Mouse (Mus musculus): Measurements from ENCODE around the gene Plekhg6. TPM values are rescaled to one million over a fixed set of nuclear protein-coding genes. Genes with fewer than 3 reads are reported as not detected.

Gene Plekhg6
- polyA plus RNA-seq, 1 experiment from 2014 or later: 0.32 TPM

GRCm38 (mm10) chr6:125330626-125331326 is 49.8 kb downstream of the Plekhg6 start:
- peaks cover 8% of the 10 kb centered on the region for H3K27me3 ChIP-seq (replicated peaks; ENCODE audit: low read depth, poor library complexity, severe bottlenecking)
- peak overlapping the region; percentile 86 for H3K27ac ChIP-seq (replicated peaks)
- peak; percentile 89 for DNase-seq (ENCODE audit: low spot score)
- H3K4me1 ChIP-seq: peaks cover 17% of the 10 kb centered on the region
- no peaks in the 10 kb centered on the region for H3K36me3 ChIP-seq (replicated peaks)
- H3K9me3 ChIP-seq: no peaks in the 10 kb centered on the region
- WGBS: under 1% methylated on average over 39 of the region's 39 CpGs
- H3K4me3 ChIP-seq: peak overlapping the region; percentile 70

GRCm38 (mm10) chr6:125328243-125328642 is 52.4 kb downstream of the Plekhg6 start:
- no peak for DNase-seq (ENCODE audit: low spot score)
- peaks cover 11% of the 10 kb centered on the region for H3K4me1 ChIP-seq
- peaks cover 16% of the 10 kb centered on the region for H3K27me3 ChIP-seq (replicated peaks; ENCODE audit: low read depth, poor library complexity, severe bottlenecking)
- no peak overlapping the region for H3K27ac ChIP-seq (replicated peaks)
- no peak overlapping the region for H3K4me3 ChIP-seq
- no peaks in the 10 kb centered on the region for H3K9me3 ChIP-seq
- 78% methylated on average over 5 of the region's 5 CpGs for WGBS
- H3K36me3 ChIP-seq (replicated peaks): no peaks in the 10 kb centered on the region

- WGBS: 78% methylated on average over 6 of the region's 6 CpGs
- no peaks in the 10 kb centered on the region for H3K9me3 ChIP-seq
- H3K27ac ChIP-seq (replicated peaks): no peak overlapping the region
- no peak for DNase-seq (ENCODE audit: low spot score)
- H3K27me3 ChIP-seq (replicated peaks; ENCODE audit: low read depth, poor library complexity, severe bottlenecking): peaks cover 45% of the 10 kb centered on the region
- H3K4me1 ChIP-seq: peaks cover 23% of the 10 kb centered on the region
- H3K36me3 ChIP-seq (replicated peaks): no peaks in the 10 kb centered on the region
- H3K4me3 ChIP-seq: no peak overlapping the region
Measured at GRCm38 (mm10) chr6:125325337-125325736, 55.3 kb downstream of the Plekhg6 start.

GRCm38 (mm10) chr6:125323547-125323946 is 57.0 kb downstream of the Plekhg6 start:
- Histone ChIP-seq H3K4me3 (no peak overlapping the region), H3K27ac (replicated peaks) (no peak overlapping the region), H3K9me3 (no peaks in the 10 kb centered on the region), H3K4me1 (peaks cover 18% of the 10 kb centered on the region), H3K27me3 (replicated peaks; ENCODE audit: low read depth, poor library complexity, severe bottlenecking) (peaks cover 56% of the 10 kb centered on the region), H3K36me3 (replicated peaks) (no peaks in the 10 kb centered on the region)
- no peak for DNase-seq (ENCODE audit: low spot score)
- 66% methylated on average over 6 of the region's 6 CpGs for WGBS

- no peaks in the 10 kb centered on the region for H3K9me3 ChIP-seq
- H3K36me3 ChIP-seq (replicated peaks): no peaks in the 10 kb centered on the region
- WGBS: 67% methylated on average over 13 of the region's 13 CpGs
- H3K27ac ChIP-seq (replicated peaks): no peak overlapping the region
- no peak for DNase-seq (ENCODE audit: low spot score)
- peaks cover 18% of the 10 kb centered on the region for H3K4me1 ChIP-seq
- no peak overlapping the region for H3K4me3 ChIP-seq
- peaks cover 59% of the 10 kb centered on the region for H3K27me3 ChIP-seq (replicated peaks; ENCODE audit: low read depth, poor library complexity, severe bottlenecking)
Measured at GRCm38 (mm10) chr6:125322794-125323193, 57.8 kb downstream of the Plekhg6 start.

- DNase-seq (ENCODE audit: low spot score): peak; percentile 29
- H3K27me3 ChIP-seq (replicated peaks; ENCODE audit: low read depth, poor library complexity, severe bottlenecking): peaks cover 64% of the 10 kb centered on the region
- H3K4me1 ChIP-seq: peaks cover 18% of the 10 kb centered on the region
- H3K36me3 ChIP-seq (replicated peaks): no peaks in the 10 kb centered on the region
- H3K9me3 ChIP-seq: no peaks in the 10 kb centered on the region
- peak overlapping the region; percentile 17 for H3K4me3 ChIP-seq
- WGBS: 6% methylated on average over 26 of the region's 26 CpGs
- no peak overlapping the region for H3K27ac ChIP-seq (replicated peaks)
Measured at GRCm38 (mm10) chr6:125321114-125321855, 59.3 kb downstream of the Plekhg6 start.

- Histone ChIP-seq H3K36me3 (replicated peaks) (no peaks in the 10 kb centered on the region), H3K27ac (replicated peaks) (no peak within 1 kb of the TSS), H3K4me3 (peak within 1 kb of the TSS; percentile 17; the same call in 1 of the 2 replicates), H3K4me1 (peaks cover 18% of the 10 kb centered on the region), H3K9me3 (no peaks in the 10 kb centered on the region), H3K27me3 (replicated peaks; ENCODE audit: low read depth, poor library complexity, severe bottlenecking) (peaks cover 70% of the 10 kb centered on the region)
- 73% methylated on average over 1 of the region's 1 CpGs for WGBS
- no peak for DNase-seq (ENCODE audit: low spot score)
Measured at GRCm38 (mm10) chr6:125320323-125320722, 60.3 kb downstream of the Plekhg6 start, which contains the start of gene Scnn1a. TSS of gene Scnn1a (plus strand) at chr6:125320659.

- H3K4me3 ChIP-seq: no peak overlapping the region
- H3K36me3 ChIP-seq (replicated peaks): no peaks in the 10 kb centered on the region
- H3K4me1 ChIP-seq: peaks cover 20% of the 10 kb centered on the region
- H3K27ac ChIP-seq (replicated peaks): no peak overlapping the region
- no peak for DNase-seq (ENCODE audit: low spot score)
- H3K27me3 ChIP-seq (replicated peaks; ENCODE audit: low read depth, poor library complexity, severe bottlenecking): peaks cover 71% of the 10 kb centered on the region
- no peaks in the 10 kb centered on the region for H3K9me3 ChIP-seq
Measured at GRCm38 (mm10) chr6:125319919-125320296, 60.7 kb downstream of the Plekhg6 start.

- no peak overlapping the region for H3K27ac ChIP-seq (replicated peaks)
- no peaks in the 10 kb centered on the region for H3K9me3 ChIP-seq
- H3K36me3 ChIP-seq (replicated peaks): no peaks in the 10 kb centered on the region
- peaks cover 26% of the 10 kb centered on the region for H3K4me1 ChIP-seq
- H3K4me3 ChIP-seq: no peak overlapping the region
- no peak for DNase-seq (ENCODE audit: low spot score)
- H3K27me3 ChIP-seq (replicated peaks; ENCODE audit: low read depth, poor library complexity, severe bottlenecking): peaks cover 77% of the 10 kb centered on the region
- 67% methylated on average over 15 of the region's 15 CpGs for WGBS
Measured at GRCm38 (mm10) chr6:125318981-125319918, 61.3 kb downstream of the Plekhg6 start.

- no peak overlapping the region for H3K27ac ChIP-seq (replicated peaks)
- H3K36me3 ChIP-seq (replicated peaks): peaks cover 3% of the 10 kb centered on the region
- H3K9me3 ChIP-seq: no peaks in the 10 kb centered on the region
- 81% methylated on average over 7 of the region's 7 CpGs for WGBS
- H3K4me1 ChIP-seq: peaks cover 45% of the 10 kb centered on the region
- H3K27me3 ChIP-seq (replicated peaks; ENCODE audit: low read depth, poor library complexity, severe bottlenecking): peaks cover 77% of the 10 kb centered on the region
- no peak for DNase-seq (ENCODE audit: low spot score)
- H3K4me3 ChIP-seq: no peak overlapping the region
Measured at GRCm38 (mm10) chr6:125317077-125317476, 63.5 kb downstream of the Plekhg6 start.

GRCm38 (mm10) chr6:125314746-125315145 is 65.8 kb downstream of the Plekhg6 start:
- no peaks in the 10 kb centered on the region for H3K9me3 ChIP-seq
- no peak overlapping the region for H3K4me3 ChIP-seq
- WGBS: 75% methylated on average over 6 of the region's 6 CpGs
- 0 out of 2 replicates have a peak overlapping the region, but pooled peaks have one; percentile 93 for H3K27ac ChIP-seq (replicated peaks)
- DNase-seq (ENCODE audit: low spot score): no peak
- H3K4me1 ChIP-seq: peaks cover 39% of the 10 kb centered on the region
- peaks cover 9% of the 10 kb centered on the region for H3K36me3 ChIP-seq (replicated peaks)
- peaks cover 54% of the 10 kb centered on the region for H3K27me3 ChIP-seq (replicated peaks; ENCODE audit: low read depth, poor library complexity, severe bottlenecking)

- no peaks in the 10 kb centered on the region for H3K9me3 ChIP-seq
- peaks cover 11% of the 10 kb centered on the region for H3K36me3 ChIP-seq (replicated peaks)
- peaks cover 45% of the 10 kb centered on the region for H3K4me1 ChIP-seq
- peaks cover 49% of the 10 kb centered on the region for H3K27me3 ChIP-seq (replicated peaks; ENCODE audit: low read depth, poor library complexity, severe bottlenecking)
- H3K27ac ChIP-seq (replicated peaks): peak overlapping the region; percentile 93
- 50% methylated on average over 7 of the region's 7 CpGs for WGBS
- DNase-seq (ENCODE audit: low spot score): no peak
- peak overlapping the region; percentile 64 for H3K4me3 ChIP-seq
Measured at GRCm38 (mm10) chr6:125314231-125314563, 66.4 kb downstream of the Plekhg6 start.

All from embryonic facial prominence, embryonic 10.5 days (tissue).